ENCODE assay signal across 8 mouse cellular contexts in the genomic region with DNA sequence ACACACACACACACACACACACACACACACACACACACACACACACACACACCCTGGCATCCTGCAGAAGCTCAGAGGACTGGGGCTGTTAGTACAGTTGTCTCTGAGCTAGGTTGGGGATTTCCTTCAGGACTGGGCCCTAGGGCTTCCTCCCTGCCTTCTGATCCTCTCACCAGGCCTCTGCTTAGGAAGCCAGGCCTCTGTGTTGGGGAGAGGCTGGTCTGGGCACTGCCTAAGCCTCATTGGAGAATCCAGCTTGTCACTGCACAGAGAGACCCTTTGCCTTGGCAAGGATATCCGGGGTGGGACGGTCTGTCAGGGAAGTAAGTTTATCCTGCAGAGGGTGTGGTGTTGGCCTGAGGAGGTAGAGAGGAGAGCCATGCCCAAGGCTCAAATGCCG. TPM values are rescaled to one million over a fixed set of nuclear protein-coding genes. Genes with fewer than 3 reads are reported as not detected.
DNase-seq lines count a peak whose midpoint lies in the region; ATAC-seq and TF ChIP-seq lines count a peak whose summit lies in the region.

No protein-coding gene starts in this region.

- H3K27me3 ChIP-seq in heart, embryonic 12.5 days (replicated peaks), result no peaks in the 10 kb centered on the region
- no peaks in the 10 kb centered on the region for H3K27me3 ChIP-seq in embryonic facial prominence, embryonic 12.5 days
- H3K27me3 ChIP-seq in midbrain, postnatal 0 days (ENCODE audit: insufficient read depth, low read length), result no peaks in the 10 kb centered on the region

- H3K4me2 ChIP-seq in heart, embryonic 12.5 days, result peak overlapping the region; percentile 75
- peak overlapping the region; percentile 82 for H3K4me2 ChIP-seq in embryonic facial prominence, embryonic 12.5 days (replicated peaks)
- H3K4me2 ChIP-seq in midbrain, postnatal 0 days (ENCODE audit: low read depth, low read length, poor library complexity, severe bottlenecking), result 0 out of 2 replicates have a peak overlapping the region, but pooled peaks have one; percentile 9

- no peak for TF ChIP-seq CTCF in midbrain, postnatal 0 days (IDR thresholded peaks at IDR 0.05)

- peak overlapping the region; percentile 92 for H3K9ac ChIP-seq in heart, embryonic 12.5 days
- H3K9ac ChIP-seq in embryonic facial prominence, embryonic 12.5 days, result peak overlapping the region; percentile 71; the same call in 1 of the 2 replicates
- H3K9ac ChIP-seq in midbrain, postnatal 0 days (replicated peaks; ENCODE audit: low read length, poor library complexity, severe bottlenecking), result no peak overlapping the region

- no peak for ATAC-seq in heart, embryonic 12.5 days (ENCODE audit: insufficient number of reproducible peaks, low FRiP score)
- ATAC-seq in embryonic facial prominence, embryonic 12.5 days (ENCODE audit: insufficient number of reproducible peaks, insufficient read depth, low FRiP score, low TSS enrichment), result no peak
- no peak for ATAC-seq in midbrain, postnatal 0 days (ENCODE audit: low FRiP score)
- no peak for ATAC-seq in cerebellum, adult (ENCODE audit: insufficient number of reproducible peaks, low FRiP score, low TSS enrichment)

- peaks cover 72% of the 10 kb centered on the region for H3K4me1 ChIP-seq in heart, embryonic 12.5 days (replicated peaks)
- H3K4me1 ChIP-seq in embryonic facial prominence, embryonic 12.5 days, result peaks cover 60% of the 10 kb centered on the region
- H3K4me1 ChIP-seq in midbrain, postnatal 0 days (ENCODE audit: insufficient read depth, low read length), result no peaks in the 10 kb centered on the region

- no peaks in the 10 kb centered on the region for H3K9me3 ChIP-seq in heart, embryonic 12.5 days (replicated peaks)
- H3K9me3 ChIP-seq in embryonic facial prominence, embryonic 12.5 days, result no peaks in the 10 kb centered on the region
- no peaks in the 10 kb centered on the region for H3K9me3 ChIP-seq in midbrain, postnatal 0 days (ENCODE audit: low read length)

- WGBS in heart, embryonic 12.5 days, result 6% methylated on average over 3 of the region's 3 CpGs
- WGBS in embryonic facial prominence, embryonic 12.5 days, result 40% methylated on average over 3 of the region's 3 CpGs
- 63% methylated on average over 3 of the region's 3 CpGs for WGBS in midbrain, postnatal 0 days

- DNase-seq in heart, adult 9 months (ENCODE audit: low spot score in 2 of 2), result no peak
- peak; percentile 30 to 39 for DNase-seq in kidney, postnatal 36 days
- no peak for DNase-seq in midbrain, postnatal 0 days (ENCODE audit: low spot score)
- no peak for DNase-seq in ovary, adult 18-20 months (ENCODE audit: low spot score)
- no peak for DNase-seq in gastrocnemius, postnatal 10 days

- peak overlapping the region; percentile 96 for H3K27ac ChIP-seq in heart, embryonic 12.5 days (ENCODE audit: poor library complexity, severe bottlenecking)
- H3K27ac ChIP-seq in embryonic facial prominence, embryonic 12.5 days, result peak overlapping the region; percentile 94
- no peak overlapping the region for H3K27ac ChIP-seq in midbrain, postnatal 0 days (ENCODE audit: low read depth, low read length)

- no peaks in the 10 kb centered on the region for H3K36me3 ChIP-seq in heart, embryonic 12.5 days
- H3K36me3 ChIP-seq in embryonic facial prominence, embryonic 12.5 days, result no peaks in the 10 kb centered on the region
- no peaks in the 10 kb centered on the region for H3K36me3 ChIP-seq in midbrain, postnatal 0 days (ENCODE audit: insufficient read depth, low read length)

- peak overlapping the region; percentile 65 for H3K4me3 ChIP-seq in heart, embryonic 12.5 days
- peak overlapping the region; percentile 60 for H3K4me3 ChIP-seq in embryonic facial prominence, embryonic 12.5 days
- H3K4me3 ChIP-seq in midbrain, postnatal 0 days (ENCODE audit: low read depth, low read length), result no peak overlapping the region

RNA-seq across cellular contexts. Expression of a gene that starts 10.4 kb away (rescaled TPM):
- polyA plus RNA-seq in heart, embryonic 12.5 days (2016; fragmentation: Nextera tagmentation; extraction: Ambion mirVana), result 266 and 270 TPM in 2 replicates
- polyA plus RNA-seq in embryonic facial prominence, embryonic 12.5 days (2016; fragmentation: Nextera tagmentation; extraction: Ambion mirVana), result 75.1 and 78.9 TPM in 2 replicates
- 48.1 and 64.3 TPM in 2 replicates for total RNA-seq in midbrain, postnatal 0 days (2014; rRNA removed)
- polyA plus RNA-seq in midbrain, postnatal 0 days (2015; fragmentation: Nextera tagmentation; extraction: Ambion mirVana), result 21.6 and 25.1 TPM in 2 replicates
- 10 to 100 TPM; 63.5 to 70.3 TPM for total RNA-seq in gastrocnemius, postnatal 10 days (2021)

RNA-seq across cellular contexts. Expression of a gene that starts 35.6 kb away (rescaled TPM):
- polyA plus RNA-seq in heart, embryonic 12.5 days (2016; fragmentation: Nextera tagmentation; extraction: Ambion mirVana), result 73.0 and 74.1 TPM in 2 replicates
- polyA plus RNA-seq in embryonic facial prominence, embryonic 12.5 days (2016; fragmentation: Nextera tagmentation; extraction: Ambion mirVana), result 52.8 and 55.0 TPM in 2 replicates
- total RNA-seq in midbrain, postnatal 0 days (2014; rRNA removed), result 45.1 and 54.4 TPM in 2 replicates
- 48.5 and 48.9 TPM in 2 replicates for polyA plus RNA-seq in midbrain, postnatal 0 days (2015; fragmentation: Nextera tagmentation; extraction: Ambion mirVana)
- total RNA-seq in gastrocnemius, postnatal 10 days (2021), result 10 to 100 TPM; 24.1 to 36.7 TPM

RNA-seq across cellular contexts. Expression of a gene that starts 48.9 kb away (rescaled TPM):
- polyA plus RNA-seq in heart, embryonic 12.5 days (2016; fragmentation: Nextera tagmentation; extraction: Ambion mirVana), result 3,113 and 3,172 TPM in 2 replicates
- polyA plus RNA-seq in embryonic facial prominence, embryonic 12.5 days (2016; fragmentation: Nextera tagmentation; extraction: Ambion mirVana), result 48.6 and 66.8 TPM in 2 replicates
- total RNA-seq in midbrain, postnatal 0 days (2014; rRNA removed), result 2.2 TPM in 1 of 2 replicates, not detected in the other
- polyA plus RNA-seq in midbrain, postnatal 0 days (2015; fragmentation: Nextera tagmentation; extraction: Ambion mirVana), result 0.57 and 0.70 TPM in 2 replicates
- 100 to 1,000 TPM; 162 to 214 TPM for total RNA-seq in gastrocnemius, postnatal 10 days (2021)

Comparison
In these comparisons a context has a peak if more than half of its experiments do, and no peak if none do; other contexts are left out.
1. H3K4me2 ChIP-seq: peak in every context shown above with its lines; median percentile 82 in embryonic facial prominence, embryonic 12.5 days; 75 in heart, embryonic 12.5 days; 9 in midbrain, postnatal 0 days.
2. DNase-seq: peak in kidney, postnatal 36 days (2 of 2); none in heart, adult 9 months (0 of 2), midbrain, postnatal 0 days (single experiment), ovary, adult 18-20 months (single experiment) and gastrocnemius, postnatal 10 days (single experiment).
3. RNA of a gene that starts 48.9 kb away (polyA plus RNA-seq): 3,113 to 3,172 TPM in heart, embryonic 12.5 days; 48.6 to 66.8 TPM in embryonic facial prominence, embryonic 12.5 days and 0.57 to 0.70 TPM in midbrain, postnatal 0 days; every median in the first group is over 10 times any median in the second.